Mouse (Mus musculus): Measurements from ENCODE around the gene Gipc3.

The Gipc3 gene

GRCm38 (mm10) chr10:81319741-81320549 is 23.1 kb downstream of the Gipc3 start:
- peak; percentile 98 to 99 for DNase-seq

GRCm38 (mm10) chr10:81319330-81319699 is 23.8 kb downstream of the Gipc3 start:
- DNase-seq = peak; percentile 51 to 59

GRCm38 (mm10) chr10:81318589-81319329 is 24.3 kb downstream of the Gipc3 start:
- peak; percentile 44 to 50 for DNase-seq

GRCm38 (mm10) chr10:81317273-81317672 is 25.8 kb downstream of the Gipc3 start:
- peak; percentile 82 to 88 for DNase-seq

GRCm38 (mm10) chr10:81316338-81317060 is 26.6 kb downstream of the Gipc3 start:
- peak; percentile 72 to 81 for DNase-seq

GRCm38 (mm10) chr10:81315587-81315986 is 27.5 kb downstream of the Gipc3 start:
- DNase-seq = no peak

GRCm38 (mm10) chr10:81314201-81314600 is 28.9 kb downstream of the Gipc3 start:
- DNase-seq = no peak

GRCm38 (mm10) chr10:81313581-81313980 is 29.5 kb downstream of the Gipc3 start:
- no peak for DNase-seq

GRCm38 (mm10) chr10:81309571-81309970 is 33.5 kb downstream of the Gipc3 start:
- DNase-seq = no peak

GRCm38 (mm10) chr10:81306837-81307682 is 36.0 kb downstream of the Gipc3 start:
- no peak for DNase-seq

- no peak for DNase-seq
Observed at GRCm38 (mm10) chr10:81306173-81306668, 36.8 kb downstream of the Gipc3 start.

GRCm38 (mm10) chr10:81305663-81306062 is 37.4 kb downstream of the Gipc3 start:
- no peak for DNase-seq

GRCm38 (mm10) chr10:81304597-81305238 is 38.3 kb downstream of the Gipc3 start:
- DNase-seq = peak; percentile 63 to 76

GRCm38 (mm10) chr10:81303761-81304160 is 39.3 kb downstream of the Gipc3 start:
- no peak for DNase-seq

GRCm38 (mm10) chr10:81303258-81303657 is 39.8 kb downstream of the Gipc3 start:
- DNase-seq = no peak

GRCm38 (mm10) chr10:81302781-81303218 is 40.3 kb downstream of the Gipc3 start:
- peak in 1 of 2 experiments; percentile 49 for DNase-seq

- DNase-seq = no peak
Observed at GRCm38 (mm10) chr10:81302288-81302687, 40.8 kb downstream of the Gipc3 start.

- DNase-seq = no peak
Observed at GRCm38 (mm10) chr10:81301321-81301720, 41.7 kb downstream of the Gipc3 start.

GRCm38 (mm10) chr10:81300352-81300907 is 42.6 kb downstream of the Gipc3 start:
- peak in 1 of 2 experiments; percentile 70 for DNase-seq

GRCm38 (mm10) chr10:81299585-81300351 is 43.3 kb downstream of the Gipc3 start:
- DNase-seq = peak; percentile 51 to 74
